Comparison of ENCODE assay signal across 9 mouse cellular contexts in genomic region chr5:37246138-37246910, GRCm38 (mm10). TPM values are rescaled to one million over a fixed set of nuclear protein-coding genes. Genes with fewer than 3 reads are reported as not detected.
DNase-seq lines count a peak whose midpoint lies in the region; ATAC-seq lines count a peak whose summit lies in the region.
"Had no signal": no experiment of that assay in that cellular context is flagged by ENCODE, and none has a peak within 500 bp of the region (broad histone marks: within the 10 kb centered on the region; RNA-seq: fewer than 3 reads in every experiment).

No protein-coding gene starts in this region.

- peak; percentile 78 for DNase-seq in neural tube, embryonic 11.5 days (ENCODE audit: low spot score)
- DNase-seq in neural tube, embryonic 10.5 days (ENCODE audit: extremely low spot score, low spot score): no peak
- peak; percentile 71 to 76 for DNase-seq in cerebellum, postnatal 14 days
- DNase-seq in hindbrain, embryonic 11.5 days (ENCODE audit: low spot score): peak; percentile 76
- peak; percentile 52 for DNase-seq in midbrain, embryonic 10.5 days (ENCODE audit: low spot score)
- DNase-seq in urinary bladder, postnatal 4 days (ENCODE audit: low spot score in 2 of 2): no peak
- no peak for DNase-seq in layer of hippocampus, postnatal 25 days (ENCODE audit: extremely low spot score in 1 of 2, low spot score in 1 of 2)

- H3K27me3 ChIP-seq in neural tube, embryonic 11.5 days (ENCODE audit: control insufficient read depth, insufficient read depth, low read length): peaks cover 21% of the 10 kb centered on the region
- peaks cover 22% of the 10 kb centered on the region for H3K27me3 ChIP-seq in hindbrain, embryonic 11.5 days (ENCODE audit: control insufficient read depth, insufficient read depth, low read length)
- H3K27me3 ChIP-seq in midbrain, embryonic 10.5 days (ENCODE audit: low read depth, poor library complexity, severe bottlenecking): peaks cover 57% of the 10 kb centered on the region

- peaks cover 22% of the 10 kb centered on the region for H3K4me1 ChIP-seq in neural tube, embryonic 11.5 days (ENCODE audit: control insufficient read depth, insufficient read depth, low read length)
- peaks cover 7% of the 10 kb centered on the region; the same call in 1 of the 2 replicates for H3K4me1 ChIP-seq in hindbrain, embryonic 11.5 days (replicated peaks; ENCODE audit: control insufficient read depth, insufficient read depth, low read length)
- H3K4me1 ChIP-seq in midbrain, embryonic 10.5 days: peaks cover 77% of the 10 kb centered on the region

- H3K36me3 ChIP-seq in neural tube, embryonic 11.5 days (ENCODE audit: control insufficient read depth, insufficient read depth, low read length): no peaks in the 10 kb centered on the region
- H3K36me3 ChIP-seq in hindbrain, embryonic 11.5 days (ENCODE audit: control insufficient read depth, insufficient read depth, low read length): no peaks in the 10 kb centered on the region
- no peaks in the 10 kb centered on the region for H3K36me3 ChIP-seq in midbrain, embryonic 10.5 days

- peak overlapping the region; percentile 68 for H3K4me2 ChIP-seq in neural tube, embryonic 11.5 days (ENCODE audit: low read depth)
- H3K4me2 ChIP-seq in hindbrain, embryonic 11.5 days (replicated peaks; ENCODE audit: low read depth, low read length): peak overlapping the region; percentile 80

- WGBS in neural tube, embryonic 11.5 days: under 1% methylated on average over 20 of the region's 37 CpGs
- 1% methylated on average over 32 of the region's 37 CpGs for WGBS in hindbrain, embryonic 11.5 days
- WGBS in midbrain, embryonic 10.5 days: under 1% methylated on average over 32 of the region's 37 CpGs

- peak overlapping the region; percentile 62 for H3K4me3 ChIP-seq in neural tube, embryonic 11.5 days (ENCODE audit: low read depth, low read length)
- peak overlapping the region; percentile 52 for H3K4me3 ChIP-seq in hindbrain, embryonic 11.5 days (ENCODE audit: low read depth, low read length)
- peak overlapping the region; percentile 87 for H3K4me3 ChIP-seq in midbrain, embryonic 10.5 days

- peak overlapping the region; percentile 92 for H3K27ac ChIP-seq in neural tube, embryonic 11.5 days (ENCODE audit: low read depth, low read length)
- peak overlapping the region; percentile 92 for H3K27ac ChIP-seq in hindbrain, embryonic 11.5 days (ENCODE audit: low read depth, low read length)
- peak overlapping the region; percentile 95 for H3K27ac ChIP-seq in midbrain, embryonic 10.5 days (replicated peaks)

- peak; percentile 32 for ATAC-seq in neural tube, embryonic 11.5 days (ENCODE audit: insufficient read depth, low FRiP score, low TSS enrichment)
- peak; percentile 66 for ATAC-seq in hindbrain, embryonic 11.5 days (ENCODE audit: low FRiP score)
- ATAC-seq in megakaryocyte-erythroid progenitor cell, adult 5-6 weeks (replicated peaks; ENCODE audit: low FRiP score, low TSS enrichment, poor library complexity, severe bottlenecking): no peak

- no peaks in the 10 kb centered on the region for H3K9me3 ChIP-seq in neural tube, embryonic 11.5 days (ENCODE audit: control insufficient read depth, low read length)
- no peaks in the 10 kb centered on the region for H3K9me3 ChIP-seq in hindbrain, embryonic 11.5 days (ENCODE audit: control insufficient read depth, low read length)
- no peaks in the 10 kb centered on the region for H3K9me3 ChIP-seq in midbrain, embryonic 10.5 days (replicated peaks)

- peak overlapping the region; percentile 82 for H3K9ac ChIP-seq in neural tube, embryonic 11.5 days (ENCODE audit: low read length)
- peak overlapping the region; percentile 79 for H3K9ac ChIP-seq in hindbrain, embryonic 11.5 days (ENCODE audit: low read depth, low read length)

RNA-seq across cellular contexts. Expression of gene Crmp1, which starts 4.6 kb away (rescaled TPM):
- 472 and 565 TPM in 2 replicates for polyA plus RNA-seq in neural tube, embryonic 11.5 days (2014; fragmentation: Nextera tagmentation; extraction: Ambion mirVana)
- polyA plus RNA-seq in hindbrain, embryonic 11.5 days (2014; fragmentation: Nextera tagmentation; extraction: Ambion mirVana): 340 and 413 TPM in 2 replicates
- 142 and 235 TPM in 2 replicates for polyA plus RNA-seq in midbrain, embryonic 10.5 days (2016; fragmentation: Nextera tagmentation; extraction: Ambion mirVana)
- not detected in 2 replicates for total RNA-seq in megakaryocyte-erythroid progenitor cell, adult 5-6 weeks (2014; fragmentation: Nextera tagmentation)
- total RNA-seq in megakaryocyte-erythroid progenitor cell, adult 5-6 weeks (2017): not detected in 2 replicates
- total RNA-seq in layer of hippocampus, postnatal 25 days (2021): 100 to 1,000 TPM; 252 to 276 TPM
- total RNA-seq: common myeloid progenitor, adult 5-6 weeks had no signal

Comparison
In these comparisons a context has a peak if more than half of its experiments do, and no peak if none do; other contexts are left out.
1. DNase-seq: peak in neural tube, embryonic 11.5 days (single experiment), cerebellum, postnatal 14 days (2 of 2), hindbrain, embryonic 11.5 days (single experiment) and midbrain, embryonic 10.5 days (single experiment); none in neural tube, embryonic 10.5 days (single experiment), urinary bladder, postnatal 4 days (0 of 2) and layer of hippocampus, postnatal 25 days (0 of 2).
2. Peak in every context shown above with its lines, with median percentiles within 50 percentile points of each other: H3K27ac ChIP-seq and H3K4me3 ChIP-seq.